Mouse (Mus musculus) kidney, adult 8-10 months (tissue): ENCODE measurements around the gene Btbd19.
A peak's percentile ranks its signal among the peaks of the same experiment; 100 is the strongest.

Experiments
- DNase-seq, 2 experiments: peaks; one replicate each; pipeline ENCODE4 v3.0.0; 2022

Btbd19 gene

DNA sequence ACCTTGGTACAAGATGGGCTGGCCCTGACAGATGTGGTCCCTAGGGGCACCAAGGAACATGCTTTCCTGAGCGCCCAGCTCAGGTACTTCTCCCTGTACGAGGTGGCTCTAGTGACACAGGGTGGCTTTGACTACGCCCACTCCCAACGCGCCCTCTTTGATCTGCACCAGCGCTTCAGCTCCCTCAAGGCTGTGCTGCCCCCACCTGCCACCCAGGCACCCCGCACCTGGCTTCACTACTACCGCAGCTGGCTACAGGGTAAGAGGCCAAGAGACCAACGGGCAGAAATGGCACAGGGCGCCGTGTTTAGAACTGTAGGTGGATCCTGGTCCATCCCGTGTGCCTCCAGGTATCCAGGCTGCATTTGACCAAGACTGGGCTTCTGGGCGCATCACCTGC, 15.3 kb downstream of the Btbd19 start:
- DNase-seq: no peak

- DNase-seq: no peak
These were observed 16.2 kb downstream of the Btbd19 start for GRCm38 (mm10) chr4:117109330-117109729.

DNA sequence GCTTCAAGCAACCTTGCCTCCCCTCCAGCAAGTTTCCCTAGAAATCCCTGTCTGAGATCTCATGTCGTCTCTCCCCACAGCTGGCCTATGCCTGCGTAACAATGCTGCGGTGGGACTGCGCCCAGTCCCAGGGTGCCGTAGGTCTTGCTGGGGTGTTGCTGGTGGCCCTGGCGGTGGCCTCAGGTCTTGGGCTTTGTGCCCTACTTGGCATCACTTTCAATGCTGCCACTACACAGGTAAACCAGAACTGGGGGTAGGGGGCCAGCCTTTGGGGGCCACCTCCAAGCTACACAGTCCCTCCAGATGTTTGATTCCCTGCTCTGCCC, 17.0 kb downstream of the Btbd19 start:
- DNase-seq: no peak

DNA sequence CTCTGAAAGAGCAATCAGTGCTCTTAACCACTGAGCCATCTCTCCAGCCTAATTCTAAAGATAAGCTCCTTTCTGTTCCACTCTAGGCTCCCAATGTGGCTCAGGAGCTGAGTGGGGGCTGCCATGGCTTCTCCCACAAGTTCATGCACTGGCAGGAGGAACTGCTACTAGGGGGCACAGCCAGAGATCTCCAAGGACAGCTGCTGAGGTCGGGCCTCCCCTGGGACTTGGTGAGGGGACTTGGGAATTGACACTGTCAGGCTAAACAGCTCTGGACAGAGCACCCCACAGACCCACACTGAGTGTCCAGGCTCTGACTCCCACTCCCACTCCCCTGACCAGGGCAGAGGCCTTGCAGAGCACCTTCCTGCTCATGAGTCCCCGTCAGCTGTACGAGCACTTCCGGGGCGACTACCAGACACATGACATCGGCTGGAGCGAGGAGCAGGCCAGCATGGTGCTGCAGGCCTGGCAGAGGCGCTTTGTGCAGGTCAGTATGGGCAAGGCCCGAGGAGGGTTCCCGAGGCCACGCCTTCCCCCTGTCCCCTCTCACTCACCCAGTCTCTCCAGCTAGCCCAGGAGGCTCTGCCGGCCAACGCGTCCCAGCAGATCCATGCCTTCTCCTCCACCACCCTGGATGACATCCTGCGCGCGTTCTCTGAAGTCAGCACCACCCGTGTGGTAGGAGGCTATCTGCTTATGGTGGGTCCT, 17.6 kb downstream of the Btbd19 start:
- no peak for DNase-seq

DNA sequence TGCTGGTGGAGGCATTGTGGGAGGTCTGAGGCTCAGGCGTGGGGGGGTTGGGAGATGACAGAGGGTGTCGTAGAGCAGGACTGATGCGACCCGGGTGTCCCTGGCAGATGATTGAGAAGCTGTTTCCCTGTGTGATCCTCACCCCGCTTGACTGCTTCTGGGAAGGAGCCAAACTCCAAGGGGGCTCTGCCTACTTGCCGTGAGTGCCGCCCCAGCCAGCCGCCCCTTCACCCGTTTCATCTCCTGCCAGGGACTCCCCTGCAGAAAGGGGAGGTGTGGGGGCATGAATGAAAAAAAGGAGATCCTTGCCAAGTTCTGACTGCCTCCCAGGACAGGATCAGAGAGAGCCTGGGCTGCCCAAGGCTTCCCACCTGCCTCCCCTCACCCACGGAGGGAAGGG, 20.4 kb downstream of the Btbd19 start:
- peak in 1 of 2 experiments; percentile 47 for DNase-seq

DNA sequence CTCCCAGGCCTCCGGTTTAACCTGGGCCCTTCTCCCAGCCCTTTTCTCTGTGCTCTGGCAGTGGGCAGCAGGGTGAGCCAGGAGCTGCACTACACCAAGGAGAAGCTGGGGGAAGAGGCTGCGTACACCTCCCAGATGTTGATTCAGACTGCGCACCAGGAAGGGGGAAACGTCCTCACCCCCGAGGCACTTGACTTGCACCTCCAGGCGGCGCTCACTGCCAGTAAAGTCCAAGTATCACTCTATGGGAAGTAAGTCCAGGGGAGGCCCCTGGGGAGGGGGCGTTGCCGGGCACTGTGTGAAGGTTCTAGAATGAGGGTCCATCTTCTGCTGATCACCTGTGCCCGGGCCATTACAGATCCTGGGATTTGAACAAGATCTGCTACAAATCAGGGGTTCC, 20.9 kb downstream of the Btbd19 start:
- no peak for DNase-seq

DNA sequence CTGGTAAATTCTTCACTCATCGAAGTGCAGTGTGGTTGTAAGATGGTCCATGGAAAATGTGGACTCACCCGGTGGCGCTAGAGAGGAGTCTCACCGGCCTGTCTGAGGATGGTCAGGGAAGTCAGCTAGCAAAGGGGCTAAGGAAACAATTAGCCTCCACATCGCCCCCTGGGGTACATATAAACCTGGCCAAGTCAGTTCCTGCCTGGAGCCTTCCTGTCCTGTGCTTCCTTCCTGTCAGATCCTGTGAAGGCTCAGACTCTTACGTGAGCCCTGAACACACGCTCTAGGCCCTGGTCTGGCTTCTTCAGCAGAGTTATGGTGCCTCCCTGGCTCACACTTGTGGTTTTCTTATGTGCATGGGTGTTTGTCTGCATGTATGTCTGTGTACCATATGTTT, 24.3 kb downstream of the Btbd19 start:
- DNase-seq: peak in 1 of 2 experiments; percentile 51

DNA sequence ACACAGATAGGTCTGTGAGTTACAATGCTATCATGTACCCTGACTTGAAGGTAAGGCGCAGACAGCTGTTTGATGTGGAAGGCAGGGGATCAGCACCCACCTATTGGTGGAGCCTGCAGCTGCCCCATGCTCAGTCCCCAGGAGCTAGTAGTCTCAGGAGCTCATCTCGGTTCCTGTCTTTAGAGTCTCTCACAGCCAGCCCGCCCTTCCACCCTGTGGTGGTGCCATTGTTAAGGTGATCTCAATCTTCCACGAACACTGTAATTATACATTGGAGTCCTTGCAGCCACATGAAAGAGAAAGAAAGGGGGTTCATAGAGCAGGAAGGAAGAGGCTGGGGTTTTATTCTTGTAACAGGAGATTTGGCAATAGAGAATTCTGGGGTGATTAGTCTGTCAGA, 25.5 kb downstream of the Btbd19 start:
- no peak for DNase-seq

DNA sequence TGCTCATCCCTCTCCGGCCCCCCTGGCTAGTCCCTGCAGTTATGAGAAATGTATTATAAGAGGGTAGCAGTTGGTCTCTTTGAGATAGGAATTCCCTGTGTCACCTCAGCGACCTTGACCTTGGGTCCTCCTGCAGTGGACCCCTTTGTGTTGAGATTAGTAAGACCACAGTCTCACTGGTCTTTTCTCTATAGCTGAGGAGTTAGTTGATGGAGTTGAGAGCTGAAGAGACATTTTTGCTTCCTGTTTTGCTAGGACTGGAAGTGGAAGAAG, 26.8 kb downstream of the Btbd19 start:
- DNase-seq: no peak

- no peak for DNase-seq
These were observed 27.4 kb downstream of the Btbd19 start for GRCm38 (mm10) chr4:117097969-117098763.

DNA sequence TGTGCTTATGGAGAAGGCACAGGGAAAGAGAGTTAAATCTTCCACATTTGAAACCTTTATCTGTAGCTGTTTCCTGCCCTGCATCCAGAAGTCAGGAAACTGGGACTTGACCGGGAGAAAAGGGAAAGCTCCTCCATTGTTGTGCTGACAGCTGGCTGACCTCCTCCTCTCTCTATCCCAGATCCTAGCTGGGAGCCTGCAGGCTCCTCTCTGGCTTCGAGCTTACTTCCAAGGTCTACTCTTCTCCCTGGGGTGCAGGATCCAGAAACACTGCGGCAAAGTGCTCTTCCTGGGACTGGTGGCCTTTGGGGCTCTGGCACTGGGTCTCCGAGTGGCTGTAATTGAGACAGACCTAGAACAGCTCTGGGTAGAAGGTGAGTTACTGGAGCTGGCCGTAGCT, 28.9 kb downstream of the Btbd19 start:
- DNase-seq: no peak

- DNase-seq: peak; percentile 56 to 63
These were observed 29.7 kb downstream of the Btbd19 start, which contains the start of gene Ptch2 for GRCm38 (mm10) chr4:117095551-117096452. Gene Ptch2, plus strand, starts transcription at chr4:117096075.

DNA sequence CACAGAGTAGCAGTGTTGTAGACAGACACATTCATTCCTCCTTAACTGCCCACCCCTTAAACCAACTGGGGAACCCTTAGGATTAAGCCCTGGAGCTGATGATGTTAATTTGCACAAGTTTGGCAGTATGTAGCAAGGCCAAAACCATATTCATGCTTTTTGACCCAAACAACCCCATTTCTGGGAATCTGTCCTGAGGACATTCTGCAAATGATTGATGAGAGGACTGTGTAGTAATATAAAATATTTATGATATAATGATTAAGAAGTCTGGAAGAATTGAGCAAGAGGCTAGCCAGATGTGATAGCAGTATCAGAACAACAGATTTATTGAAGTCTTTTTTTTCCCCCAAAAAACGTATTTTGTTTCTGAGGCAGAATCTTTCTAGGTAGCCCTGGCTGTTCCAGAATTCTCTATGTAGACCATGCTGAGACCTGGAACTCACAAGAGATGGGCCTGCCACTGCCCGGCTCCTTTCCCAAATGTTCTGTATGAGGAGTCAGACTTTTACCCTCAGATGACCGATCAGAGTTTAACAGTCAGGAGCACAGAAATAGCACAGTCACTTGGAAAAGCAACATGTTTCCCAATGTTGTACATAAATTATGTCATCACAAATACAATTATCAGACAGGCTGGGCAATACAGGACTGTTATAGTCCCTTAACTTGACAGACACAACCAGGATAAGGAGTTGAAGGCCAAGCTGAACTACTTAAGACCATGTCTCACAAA, 30.7 kb downstream of the Btbd19 start:
- peak; percentile 21 to 23 for DNase-seq

DNA sequence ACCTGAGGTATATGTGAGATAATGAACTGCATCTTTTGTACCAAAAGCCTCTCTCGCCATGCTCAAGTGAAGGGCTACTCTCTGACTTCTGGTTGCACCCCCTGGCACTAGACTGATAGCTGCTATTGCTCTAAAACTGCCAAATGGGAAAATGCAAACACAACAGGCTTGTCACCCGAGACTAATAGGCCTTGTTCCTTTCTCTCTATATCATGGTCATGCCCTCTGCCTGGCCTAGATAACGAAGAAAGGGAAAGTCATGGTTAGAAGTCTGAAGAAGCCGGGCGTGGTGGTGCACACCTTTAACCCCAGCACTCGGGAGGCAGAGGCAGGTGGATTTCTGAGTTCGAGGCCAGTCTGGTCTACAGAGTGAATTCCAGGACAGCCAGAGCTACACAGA, 34.9 kb downstream of the Btbd19 start:
- no peak for DNase-seq

- no peak for DNase-seq
These were observed 37.4 kb downstream of the Btbd19 start for GRCm38 (mm10) chr4:117087948-117088640.

GRCm38 (mm10) chr4:117071183-117071582, 54.3 kb downstream of the Btbd19 start:
- DNase-seq: no peak

DNA sequence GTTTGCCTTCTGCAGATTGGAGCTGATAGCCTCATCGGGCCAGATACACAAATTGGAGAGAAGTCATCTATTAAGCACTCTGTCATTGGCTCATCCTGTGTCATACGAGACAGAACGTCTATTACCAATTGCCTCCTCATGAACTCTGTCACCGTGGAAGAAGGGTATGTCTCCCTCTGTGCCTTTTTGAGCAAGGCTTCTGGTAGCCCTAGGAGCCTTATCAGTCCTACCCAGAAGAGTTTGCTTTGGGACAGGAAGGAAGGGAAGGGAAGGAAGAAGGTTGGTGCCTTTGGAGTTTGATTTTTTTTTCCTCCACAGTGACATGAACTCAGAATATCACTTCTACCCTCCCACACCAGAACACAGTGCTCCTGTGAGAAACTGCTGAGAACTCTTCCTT, 54.9 kb downstream of the Btbd19 start:
- DNase-seq: no peak

- DNase-seq: no peak
These were observed 55.9 kb downstream of the Btbd19 start for GRCm38 (mm10) chr4:117069647-117070046.
